Mouse (Mus musculus): ENCODE measurements at regions not wholly inside any gene's neighbourhood (a gene's known extent, or its start where the extent isn't known, plus 50 kb on each side); places are given as distances from the start of the nearest gene placed in this dataset.
A peak's percentile ranks its signal among the peaks of the same experiment; 100 is the strongest.
"Not testable (repeated sequence)": the region's sequence is repeated elsewhere in the genome, so short reads cannot be mapped to it uniquely, and the experiment has no call there.

DNA sequence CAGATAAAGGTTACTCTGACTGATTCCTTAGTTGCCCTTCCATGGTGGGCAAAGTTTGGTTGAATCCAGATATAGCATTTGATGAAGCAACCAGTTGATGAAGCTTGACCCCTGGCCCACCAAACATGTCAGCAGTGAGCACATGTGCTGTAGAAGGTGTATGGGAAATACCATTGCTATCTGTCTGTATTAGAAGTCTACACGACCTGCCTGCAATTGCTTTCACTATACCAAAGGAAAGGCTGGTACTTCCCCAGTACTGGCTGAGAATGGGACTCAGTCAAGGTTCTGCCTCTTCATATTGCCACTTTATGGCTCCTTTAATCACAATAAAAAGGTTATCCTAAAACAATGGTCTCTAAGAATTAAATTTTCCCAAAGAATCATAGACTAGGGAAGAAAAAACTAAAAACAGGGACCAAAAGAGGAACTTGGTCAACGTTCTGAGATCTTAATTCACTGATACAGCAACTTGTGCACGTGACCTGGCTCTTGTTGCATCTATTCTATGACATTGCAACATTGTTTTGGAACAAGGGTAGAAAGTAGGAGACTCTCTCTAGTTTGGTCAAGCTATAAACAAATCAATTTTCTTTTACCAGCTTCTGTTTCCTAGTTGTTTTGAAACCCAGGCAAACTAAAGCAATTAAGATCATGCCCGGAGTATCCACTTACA is 284.0 kb downstream of the Rapgef2 start:
- Histone ChIP-seq H3K27ac (no peak overlapping the region), H3K4me2 (no peak overlapping the region), H3K4me1 (no peaks in the 10 kb centered on the region), H3K9ac (no peak overlapping the region), H3K27me3 (no peaks in the 10 kb centered on the region), H3K4me3 (no peak overlapping the region), H3K36me3 (no peaks in the 10 kb centered on the region), H3K9me3 (no peaks in the 10 kb centered on the region)
- 80% methylated on average over 4 of the region's 4 CpGs for WGBS
- no peak for ATAC-seq (ENCODE audit: insufficient number of reproducible peaks, insufficient read depth, low FRiP score, low TSS enrichment, low read depth)

DNA sequence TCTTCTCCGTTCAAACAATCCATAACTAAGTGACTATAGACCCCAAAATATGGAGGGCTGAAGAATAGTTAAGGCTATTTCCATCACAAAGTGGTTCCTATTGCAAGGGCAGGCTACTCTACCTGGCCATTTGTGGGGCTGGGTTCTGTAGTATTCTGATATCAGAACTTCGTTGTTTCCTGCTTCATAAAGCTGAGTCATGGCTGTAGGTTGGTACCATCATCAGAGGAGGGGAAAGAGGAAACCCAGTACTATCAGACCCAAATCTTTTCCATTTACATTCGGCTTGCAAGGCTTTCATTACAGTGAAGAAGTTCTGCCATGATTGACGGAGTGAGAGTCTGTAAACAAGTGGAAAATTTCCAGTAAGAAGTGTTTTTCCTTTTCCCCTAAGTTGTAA is 284.6 kb downstream of the Rapgef2 start:
- no peaks in the 10 kb centered on the region for H3K9me3 ChIP-seq
- no peaks in the 10 kb centered on the region for H3K36me3 ChIP-seq
- H3K4me3 ChIP-seq = no peak overlapping the region
- H3K27ac ChIP-seq = no peak overlapping the region
- WGBS = 83% methylated on average over 4 of the region's 4 CpGs
- no peak for ATAC-seq (ENCODE audit: insufficient number of reproducible peaks, insufficient read depth, low FRiP score, low TSS enrichment, low read depth)
- H3K4me2 ChIP-seq = no peak overlapping the region
- no peak overlapping the region for H3K9ac ChIP-seq
- H3K27me3 ChIP-seq = no peaks in the 10 kb centered on the region
- H3K4me1 ChIP-seq = no peaks in the 10 kb centered on the region

DNA sequence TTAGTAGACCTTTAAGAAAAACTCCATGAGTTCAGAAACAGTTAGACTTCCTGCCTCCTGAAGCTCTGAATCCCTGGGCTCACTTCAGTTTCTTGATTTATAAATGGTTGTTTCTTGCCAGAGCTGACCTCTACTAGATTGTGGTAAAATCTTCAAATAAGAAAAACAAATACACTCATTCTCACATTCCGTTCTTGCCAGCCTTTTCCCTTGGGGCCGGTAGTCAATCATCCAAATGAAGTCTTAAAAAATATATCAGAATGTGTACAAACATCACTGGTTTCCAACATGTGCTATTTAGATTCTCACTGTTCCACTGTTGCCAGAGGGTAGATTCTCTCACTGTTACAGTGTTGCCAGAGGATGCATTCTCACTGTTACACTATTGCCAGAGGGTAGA is 286.0 kb downstream of the Rapgef2 start:
- no peaks in the 10 kb centered on the region for H3K9me3 ChIP-seq
- no peaks in the 10 kb centered on the region for H3K4me1 ChIP-seq
- H3K27ac ChIP-seq = no peak overlapping the region
- no peaks in the 10 kb centered on the region for H3K27me3 ChIP-seq
- no peak for ATAC-seq (ENCODE audit: insufficient number of reproducible peaks, insufficient read depth, low FRiP score, low TSS enrichment, low read depth)
- H3K4me3 ChIP-seq = no peak overlapping the region
- WGBS = 70% methylated on average over 2 of the region's 2 CpGs
- no peak overlapping the region for H3K4me2 ChIP-seq
- no peak overlapping the region for H3K9ac ChIP-seq
- H3K36me3 ChIP-seq = no peaks in the 10 kb centered on the region

DNA sequence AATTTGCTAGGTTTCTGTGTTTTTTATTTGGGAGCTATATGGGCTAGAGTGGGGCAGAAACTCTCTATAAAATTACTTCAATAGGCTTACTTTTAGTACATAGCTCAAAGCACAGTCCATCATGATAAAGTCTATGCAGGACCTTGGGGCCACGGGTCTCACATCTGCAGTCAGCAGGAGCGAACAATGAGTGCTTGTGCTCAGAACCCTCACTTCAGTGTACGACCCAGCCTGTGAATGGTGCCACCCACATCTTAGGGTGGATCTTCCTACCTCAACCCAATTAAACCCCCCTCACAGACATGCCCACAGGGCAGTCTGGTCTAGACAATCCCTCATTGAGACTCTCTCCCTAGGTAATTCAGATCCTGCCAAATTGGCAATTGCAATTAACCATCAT is 286.5 kb downstream of the Rapgef2 start:
- Histone ChIP-seq H3K27ac (no peak overlapping the region), H3K4me2 (no peak overlapping the region), H3K4me1 (no peaks in the 10 kb centered on the region), H3K9me3 (no peaks in the 10 kb centered on the region), H3K27me3 (no peaks in the 10 kb centered on the region), H3K4me3 (no peak overlapping the region), H3K36me3 (no peaks in the 10 kb centered on the region), H3K9ac (no peak overlapping the region)
- 17% methylated on average over 3 of the region's 3 CpGs for WGBS
- ATAC-seq (ENCODE audit: insufficient number of reproducible peaks, insufficient read depth, low FRiP score, low TSS enrichment, low read depth) = no peak

DNA sequence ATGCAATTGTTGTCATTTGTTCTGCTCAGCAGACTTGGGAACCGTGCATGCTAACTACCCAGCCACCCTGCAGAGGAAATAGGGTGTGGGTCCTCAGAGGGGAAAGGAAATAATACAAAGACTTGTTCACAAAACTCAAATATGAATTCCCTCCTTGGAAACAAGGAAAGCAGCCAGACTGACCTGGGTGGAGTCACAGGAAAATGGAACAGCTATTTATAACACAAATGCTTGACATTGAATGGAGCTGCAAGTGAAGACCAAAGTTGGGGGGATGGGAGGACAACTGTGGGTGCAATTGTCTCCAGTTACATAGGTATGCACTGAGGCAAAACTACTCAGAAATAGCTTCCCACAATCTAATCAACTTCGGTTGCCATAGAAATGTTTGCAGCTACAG is 298.2 kb downstream of the Rapgef2 start:
- no peaks in the 10 kb centered on the region for H3K4me1 ChIP-seq
- H3K4me2 ChIP-seq = no peak overlapping the region
- WGBS = 68% methylated on average over 2 of the region's 2 CpGs
- H3K36me3 ChIP-seq = no peaks in the 10 kb centered on the region
- no peak overlapping the region for H3K27ac ChIP-seq
- no peak for ATAC-seq (ENCODE audit: insufficient number of reproducible peaks, insufficient read depth, low FRiP score, low TSS enrichment, low read depth)
- no peaks in the 10 kb centered on the region for H3K9me3 ChIP-seq
- no peak overlapping the region for H3K4me3 ChIP-seq
- H3K9ac ChIP-seq = no peak overlapping the region
- H3K27me3 ChIP-seq = no peaks in the 10 kb centered on the region

DNA sequence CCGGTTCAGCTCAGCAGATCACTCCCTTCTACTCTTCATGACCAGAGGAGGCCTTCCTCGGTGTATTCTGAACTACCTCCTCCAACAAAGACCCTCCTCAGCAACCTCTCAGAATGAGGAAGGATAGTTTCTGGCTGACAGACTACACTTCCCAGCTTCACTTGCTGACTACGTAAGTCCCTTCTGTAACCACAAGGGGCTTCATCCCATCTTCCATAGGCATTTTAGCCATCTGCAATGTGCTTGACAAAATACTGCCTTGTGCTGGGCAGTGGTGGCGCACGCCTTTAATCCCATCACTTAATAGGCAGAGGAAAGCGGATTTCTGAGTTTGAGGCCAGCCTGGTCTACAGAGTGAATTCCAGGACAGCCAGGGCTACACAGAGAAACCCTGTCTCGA is 299.6 kb downstream of the Rapgef2 start:
- WGBS = 74% methylated on average over 7 of the region's 7 CpGs
- Histone ChIP-seq H3K4me1 (no peaks in the 10 kb centered on the region), H3K4me2 (no peak overlapping the region), H3K27me3 (no peaks in the 10 kb centered on the region), H3K9ac (no peak overlapping the region), H3K4me3 (no peak overlapping the region), H3K36me3 (no peaks in the 10 kb centered on the region), H3K27ac (no peak overlapping the region), H3K9me3 (no peaks in the 10 kb centered on the region)
- no peak for ATAC-seq (ENCODE audit: insufficient number of reproducible peaks, insufficient read depth, low FRiP score, low TSS enrichment, low read depth)

DNA sequence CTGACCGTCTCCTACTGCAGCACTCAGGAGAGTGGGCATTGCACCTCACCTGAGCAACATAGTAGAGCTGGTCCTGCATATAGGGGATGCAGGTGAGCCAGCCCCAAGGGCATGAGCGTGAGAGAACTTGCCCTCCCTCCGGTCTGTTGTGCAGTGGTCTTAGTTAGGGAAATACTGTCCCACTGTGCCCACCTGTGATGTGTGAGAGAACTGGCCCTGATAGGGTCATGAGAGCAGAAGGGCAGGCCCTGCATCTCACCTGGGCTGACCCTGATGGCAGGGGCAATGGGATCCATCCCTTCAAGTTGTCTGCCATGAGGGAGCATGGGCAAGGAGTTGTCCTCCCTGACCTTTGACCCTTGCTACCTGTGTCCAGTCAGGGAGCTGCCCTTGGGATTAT is 305.3 kb downstream of the Rapgef2 start:
- no peak overlapping the region for H3K4me2 ChIP-seq
- 83% methylated on average over 3 of the region's 3 CpGs for WGBS
- no peak overlapping the region for H3K9ac ChIP-seq
- no peak overlapping the region for H3K27ac ChIP-seq
- H3K27me3 ChIP-seq = no peaks in the 10 kb centered on the region
- no peaks in the 10 kb centered on the region for H3K9me3 ChIP-seq
- H3K36me3 ChIP-seq = no peaks in the 10 kb centered on the region
- H3K4me3 ChIP-seq = no peak overlapping the region
- no peaks in the 10 kb centered on the region for H3K4me1 ChIP-seq
- ATAC-seq (ENCODE audit: insufficient number of reproducible peaks, insufficient read depth, low FRiP score, low TSS enrichment, low read depth) = 0 out of 2 replicates have a peak, but pooled peaks have one; percentile 66

DNA sequence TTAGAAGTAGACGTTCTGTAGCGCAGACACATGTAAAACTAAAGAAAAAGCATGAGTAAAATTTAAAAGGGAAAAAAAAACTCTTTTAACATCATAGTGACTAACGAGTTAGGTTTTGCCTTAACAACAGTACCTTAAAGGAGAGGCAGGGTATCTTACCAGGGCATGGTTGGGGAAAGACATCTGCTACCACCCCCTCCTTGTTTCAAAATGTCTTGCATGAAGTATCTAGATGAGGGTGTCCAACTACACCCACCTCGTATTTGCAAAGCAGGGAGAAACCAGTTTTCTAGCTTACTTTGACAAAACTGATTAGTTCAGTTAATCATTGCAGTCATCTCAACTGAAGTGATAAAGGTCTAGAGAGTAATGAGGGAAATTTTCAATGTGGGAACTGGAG is 307.5 kb downstream of the Rapgef2 start:
- no peaks in the 10 kb centered on the region for H3K27me3 ChIP-seq
- no peak overlapping the region for H3K27ac ChIP-seq
- no peaks in the 10 kb centered on the region for H3K4me1 ChIP-seq
- WGBS = 82% methylated on average over 4 of the region's 4 CpGs
- no peaks in the 10 kb centered on the region for H3K36me3 ChIP-seq
- no peak overlapping the region for H3K4me3 ChIP-seq
- no peak for ATAC-seq (ENCODE audit: insufficient number of reproducible peaks, insufficient read depth, low FRiP score, low TSS enrichment, low read depth)
- H3K9ac ChIP-seq = no peak overlapping the region
- no peaks in the 10 kb centered on the region for H3K9me3 ChIP-seq
- H3K4me2 ChIP-seq = no peak overlapping the region

DNA sequence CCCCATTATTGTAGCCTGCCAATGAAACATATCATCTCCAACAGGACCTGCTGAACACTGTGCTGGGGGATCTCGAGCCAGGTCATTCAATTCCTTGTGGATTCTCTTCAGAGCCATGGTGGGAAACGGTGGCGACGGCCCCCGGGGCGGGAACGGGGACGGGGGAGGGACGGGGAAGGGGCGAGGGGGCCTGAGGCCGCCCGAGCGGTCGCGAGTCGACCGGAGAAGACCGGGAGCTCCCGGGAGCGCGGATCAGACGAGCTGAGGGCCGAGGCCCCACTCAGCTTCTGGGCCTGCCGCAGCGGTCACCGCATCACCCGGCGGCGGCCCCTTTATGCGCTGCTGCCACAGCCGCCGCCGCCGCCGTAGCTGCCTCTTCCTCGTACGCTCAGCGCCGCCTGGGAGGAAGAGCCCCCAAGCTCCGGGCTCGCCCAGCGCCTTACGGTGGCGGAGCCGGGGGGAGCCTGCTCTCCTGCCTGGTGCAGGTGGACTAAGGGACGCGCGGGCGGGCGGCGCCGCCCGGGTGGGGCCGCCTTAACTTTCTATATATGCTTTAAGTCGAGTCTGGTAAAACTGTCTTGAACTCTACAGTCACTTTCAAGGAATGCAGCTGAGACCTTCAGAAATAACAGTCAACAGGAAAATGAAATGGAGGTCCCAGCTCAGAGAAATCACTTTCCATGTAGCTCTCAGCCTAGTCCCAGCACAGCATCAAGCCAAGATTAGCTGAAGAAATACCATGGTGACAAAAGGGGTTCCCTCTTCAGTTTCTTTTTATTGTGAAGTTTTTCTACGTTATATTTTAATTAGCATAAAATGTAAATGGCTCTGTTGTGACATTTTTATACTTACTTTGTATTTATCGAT is 319.4 kb downstream of the Rapgef2 start:
- not testable (repeated sequence) for H3K36me3 ChIP-seq, H3K9me3 ChIP-seq
- 3% methylated on average over 50 of the region's 57 CpGs for whole genome bisulfite sequencing

DNA sequence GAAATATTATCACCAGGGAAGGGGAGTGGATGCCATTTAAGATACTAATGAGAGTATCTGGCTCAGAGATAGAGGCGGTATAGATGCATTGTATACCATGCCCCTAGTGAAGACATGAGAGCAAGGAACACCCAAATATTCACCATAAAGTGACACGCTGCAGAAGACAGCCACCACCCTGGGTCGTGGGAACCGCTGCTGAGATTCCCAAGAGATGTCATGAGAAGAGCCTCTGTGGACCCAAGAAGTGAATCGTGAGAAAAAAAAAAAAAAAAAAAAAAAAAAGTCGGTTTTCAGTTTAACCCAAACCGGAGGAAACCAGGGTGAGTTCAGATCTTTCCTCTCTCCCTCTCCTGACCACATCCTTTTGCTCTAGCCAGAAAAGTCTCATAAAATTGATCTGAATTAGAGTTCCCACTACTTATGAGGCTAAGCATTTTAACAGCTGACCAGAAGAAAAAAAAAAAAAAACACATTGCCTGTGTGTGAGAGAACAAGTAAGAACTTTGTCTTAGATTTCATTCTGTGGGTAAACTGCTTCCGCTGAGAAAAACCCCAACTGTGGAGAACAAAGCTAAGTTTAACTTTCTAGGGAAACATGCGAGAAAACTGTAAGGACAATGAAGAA is 322.0 kb downstream of the Rapgef2 start:
- no peak overlapping the region for H3K27ac ChIP-seq
- 81% methylated on average over 9 of the region's 9 CpGs for WGBS

More for the DNA sequence above, 319.4 kb downstream of the Rapgef2 start:
- not testable (repeated sequence) for H3K27me3 ChIP-seq, H3K4me1 ChIP-seq, H3K27ac ChIP-seq
- H3K4me2 ChIP-seq = peak overlapping the region; percentile 74
- peak overlapping the region; percentile 66 for H3K9ac ChIP-seq
- 0 out of 2 replicates have a peak, but pooled peaks have one; percentile 32 for ATAC-seq (ENCODE audit: insufficient number of reproducible peaks, insufficient read depth, low FRiP score, low TSS enrichment, low read depth)
- peak overlapping the region; percentile 49 for H3K4me3 ChIP-seq

DNA sequence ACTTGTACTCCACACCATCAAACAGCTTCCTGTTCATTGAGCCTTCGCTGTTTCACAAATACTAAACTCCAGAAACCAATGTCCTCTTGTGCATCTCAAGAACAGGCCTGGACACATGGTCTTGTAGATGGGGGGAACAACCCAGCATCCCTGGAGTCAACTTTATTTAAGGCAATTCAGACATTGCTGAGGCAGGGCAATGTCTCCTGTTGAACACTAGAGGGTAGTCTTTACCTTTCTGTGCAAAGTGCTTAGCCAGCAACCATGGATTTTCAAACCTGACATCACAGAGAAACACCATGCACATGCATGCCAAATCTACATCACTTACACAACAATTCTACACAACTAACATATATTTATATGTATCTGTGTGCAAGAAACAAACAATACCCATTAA is 327.5 kb downstream of the Rapgef2 start:
- H3K4me2 ChIP-seq = no peak overlapping the region
- no peaks in the 10 kb centered on the region for H3K4me1 ChIP-seq
- no peak overlapping the region for H3K9ac ChIP-seq
- ATAC-seq (ENCODE audit: insufficient number of reproducible peaks, insufficient read depth, low FRiP score, low TSS enrichment, low read depth) = no peak
- 24% methylated on average over 1 of the region's 1 CpGs for WGBS
- H3K4me3 ChIP-seq = no peak overlapping the region
- H3K36me3 ChIP-seq = no peaks in the 10 kb centered on the region
- H3K27ac ChIP-seq = no peak overlapping the region
- H3K9me3 ChIP-seq = no peaks in the 10 kb centered on the region
- H3K27me3 ChIP-seq = peaks cover under 1% of the 10 kb centered on the region; the same call in 1 of the 2 replicates

More for the DNA sequence above, 322.0 kb downstream of the Rapgef2 start:
- Histone ChIP-seq H3K9ac (no peak overlapping the region), H3K36me3 (no peaks in the 10 kb centered on the region), H3K9me3 (no peaks in the 10 kb centered on the region), H3K4me3 (no peak overlapping the region), H3K4me2 (no peak overlapping the region), H3K27me3 (0 out of 2 replicates have a peak, but pooled peaks cover 4% of the 10 kb centered on the region), H3K4me1 (no peaks in the 10 kb centered on the region)
- ATAC-seq (ENCODE audit: insufficient number of reproducible peaks, insufficient read depth, low FRiP score, low TSS enrichment, low read depth) = no peak
